Mouse (Mus musculus): ENCODE results near the gene Git2. TPM values are rescaled to one million over a fixed set of nuclear protein-coding genes. Genes with fewer than 3 reads are reported as not detected.

Git2 gene
- total RNA-seq, 2 experiments from 2014 or later: 46.8 to 47.2 TPM

- no peak for DNase-seq (ENCODE audit: extremely low spot score in 1 of 2, low spot score in 2 of 2)
- intact Hi-C loops (cut with DNase I): no loop called here
Measured at GRCm38 (mm10) chr5:114801049-114801448, 25.7 kb upstream of the Git2 start.

- intact Hi-C loops (cut with DNase I): no loop called here
- DNase-seq (ENCODE audit: extremely low spot score in 1 of 2, low spot score in 2 of 2): no peak
Measured at GRCm38 (mm10) chr5:114799848-114800247, 24.5 kb upstream of the Git2 start.

GRCm38 (mm10) chr5:114797253-114797652 lies 21.9 kb upstream of the Git2 start:
- DNase-seq (ENCODE audit: extremely low spot score in 1 of 2, low spot score in 2 of 2): no peak
- intact Hi-C loops (cut with DNase I): no loop called here

GRCm38 (mm10) chr5:114796299-114797012 lies 21.1 kb upstream of the Git2 start:
- peak in 1 of 2 experiments; percentile 63 for DNase-seq (ENCODE audit: extremely low spot score in 1 of 2, low spot score in 2 of 2)
- intact Hi-C loops (cut with DNase I): no loop called here

GRCm38 (mm10) chr5:114795653-114796052 lies 20.3 kb upstream of the Git2 start:
- no peak for DNase-seq (ENCODE audit: extremely low spot score in 1 of 2, low spot score in 2 of 2)
- intact Hi-C loops (cut with DNase I): no loop called here

- intact Hi-C loops (cut with DNase I): no loop called here
- DNase-seq (ENCODE audit: extremely low spot score in 1 of 2, low spot score in 2 of 2): no peak
Measured at GRCm38 (mm10) chr5:114795231-114795630, 19.9 kb upstream of the Git2 start.

GRCm38 (mm10) chr5:114794609-114795008 lies 19.3 kb upstream of the Git2 start:
- intact Hi-C loops (cut with DNase I): no loop called here
- DNase-seq (ENCODE audit: extremely low spot score in 1 of 2, low spot score in 2 of 2): no peak

- intact Hi-C loops (cut with DNase I): no loop called here
- no peak for DNase-seq (ENCODE audit: extremely low spot score in 1 of 2, low spot score in 2 of 2)
Measured at GRCm38 (mm10) chr5:114793317-114793716, 18.0 kb upstream of the Git2 start.

GRCm38 (mm10) chr5:114785196-114785595 lies 9.9 kb upstream of the Git2 start:
- intact Hi-C loops (cut with DNase I): no loop called here
- DNase-seq (ENCODE audit: extremely low spot score in 1 of 2, low spot score in 2 of 2): no peak

GRCm38 (mm10) chr5:114784622-114785165 lies 9.4 kb upstream of the Git2 start:
- no peak for DNase-seq (ENCODE audit: extremely low spot score in 1 of 2, low spot score in 2 of 2)
- intact Hi-C loops (cut with DNase I): no loop called here

- DNase-seq (ENCODE audit: extremely low spot score in 1 of 2, low spot score in 2 of 2): no peak
- intact Hi-C loops (cut with DNase I): no loop called here
Measured at GRCm38 (mm10) chr5:114783405-114784163, 8.3 kb upstream of the Git2 start.

GRCm38 (mm10) chr5:114782991-114783390 lies 7.7 kb upstream of the Git2 start:
- DNase-seq (ENCODE audit: extremely low spot score in 1 of 2, low spot score in 2 of 2): no peak
- intact Hi-C loops (cut with DNase I): no loop called here

GRCm38 (mm10) chr5:114780912-114781311 lies 5.6 kb upstream of the Git2 start:
- no peak for DNase-seq (ENCODE audit: extremely low spot score in 1 of 2, low spot score in 2 of 2)
- intact Hi-C loops (cut with DNase I): no loop called here

GRCm38 (mm10) chr5:114779956-114780489 lies 4.7 kb upstream of the Git2 start:
- intact Hi-C loops (cut with DNase I): no loop called here
- no peak for DNase-seq (ENCODE audit: extremely low spot score in 1 of 2, low spot score in 2 of 2)

GRCm38 (mm10) chr5:114776174-114776573 lies 857 bp upstream of the Git2 start:
- no peak for DNase-seq (ENCODE audit: extremely low spot score in 1 of 2, low spot score in 2 of 2)
- intact Hi-C loops (cut with DNase I): no loop called here

GRCm38 (mm10) chr5:114774403-114775051 lies 790 bp downstream of the Git2 start, which contains the start of gene Ankrd13a:
TSS of gene Ankrd13a (plus strand) at chr5:114774677.
- intact Hi-C loops (cut with DNase I): no loop called here
- DNase-seq (ENCODE audit: extremely low spot score in 1 of 2, low spot score in 2 of 2): peak; percentile 92 to 95

- intact Hi-C loops (cut with DNase I): no loop called here
- DNase-seq (ENCODE audit: extremely low spot score in 1 of 2, low spot score in 2 of 2): no peak
Measured at GRCm38 (mm10) chr5:114773780-114774179, 1.5 kb downstream of the Git2 start.

- intact Hi-C loops (cut with DNase I): no loop called here
- DNase-seq (ENCODE audit: extremely low spot score in 1 of 2, low spot score in 2 of 2): peak; percentile 96 to 99
Measured at GRCm38 (mm10) chr5:114773211-114773710, 2.1 kb downstream of the Git2 start.

All from left cerebral cortex, postnatal 10 days (tissue).